In the genomic region with DNA sequence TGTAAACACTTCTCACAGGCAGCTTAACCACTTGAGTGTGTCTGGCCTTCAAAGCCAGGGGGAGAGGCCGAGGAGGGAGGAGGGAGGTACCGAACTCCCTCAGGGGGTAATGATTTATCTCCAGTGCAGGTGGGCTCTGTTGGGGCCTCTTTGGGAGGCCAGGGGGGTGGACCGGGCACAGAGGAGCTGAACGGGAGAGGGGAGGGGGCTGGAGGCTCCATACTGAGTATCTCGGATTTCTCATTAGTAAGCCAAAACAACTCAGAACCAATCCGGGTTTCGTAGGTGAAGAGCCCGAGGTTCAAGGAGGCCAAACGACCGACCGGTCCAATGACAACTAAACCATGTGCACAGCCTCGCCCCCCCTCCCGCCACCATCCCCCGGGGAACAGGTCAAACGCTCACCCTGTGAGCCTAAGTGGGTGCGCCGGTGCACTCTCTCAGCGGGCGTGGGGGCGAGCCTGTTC, we compare ENCODE assay signal across 10 mouse cellular contexts. TPM values are rescaled to one million over a fixed set of nuclear protein-coding genes. Genes with fewer than 3 reads are reported as not detected.
DNase-seq lines count a peak whose midpoint lies in the region; ATAC-seq lines count a peak whose summit lies in the region.
"Had no signal": no experiment of that assay in that cellular context is flagged by ENCODE, and none has a peak within 500 bp of the region (broad histone marks: within the 10 kb centered on the region; RNA-seq: fewer than 3 reads in every experiment).

No protein-coding gene starts in this region.

- H3K27me3 ChIP-seq in heart, embryonic 10.5 days (ENCODE audit: insufficient read depth, poor library complexity, severe bottlenecking) = peaks cover 85% of the 10 kb centered on the region
- peaks cover 76% of the 10 kb centered on the region for H3K27me3 ChIP-seq in liver, embryonic 15.5 days

- ATAC-seq in liver, embryonic 15.5 days (ENCODE audit: insufficient read depth) = no peak

- WGBS in heart, embryonic 10.5 days = 2% methylated on average over 20 of the region's 20 CpGs
- WGBS in liver, embryonic 15.5 days (ENCODE audit: insufficient replicate concordance) = 13% methylated on average over 20 of the region's 20 CpGs

- H3K9ac ChIP-seq in liver, embryonic 15.5 days = no peak overlapping the region

- H3K36me3 ChIP-seq in heart, embryonic 10.5 days = no peaks in the 10 kb centered on the region
- no peaks in the 10 kb centered on the region for H3K36me3 ChIP-seq in liver, embryonic 15.5 days (replicated peaks)

- intact Hi-C loops in heart, postnatal 25 days (cut with DNase I) = no loop called here

- peak overlapping the region; percentile 64; the same call in 1 of the 2 replicates for H3K27ac ChIP-seq in heart, embryonic 10.5 days
- no peak overlapping the region for H3K27ac ChIP-seq in liver, embryonic 15.5 days (replicated peaks)

- peak overlapping the region; percentile 49 for H3K4me3 ChIP-seq in heart, embryonic 10.5 days
- no peak overlapping the region for H3K4me3 ChIP-seq in liver, embryonic 15.5 days (replicated peaks)

- peak overlapping the region; percentile 27 for H3K4me2 ChIP-seq in liver, embryonic 15.5 days

- H3K9me3 ChIP-seq in heart, embryonic 10.5 days = no peaks in the 10 kb centered on the region
- H3K9me3 ChIP-seq in liver, embryonic 15.5 days (replicated peaks) = no peaks in the 10 kb centered on the region

- H3K4me1 ChIP-seq in heart, embryonic 10.5 days = peaks cover 57% of the 10 kb centered on the region
- H3K4me1 ChIP-seq in liver, embryonic 15.5 days (replicated peaks) = peaks cover 10% of the 10 kb centered on the region; the same call in 1 of the 2 replicates

- DNase-seq in heart, embryonic 10.5 days (ENCODE audit: low spot score) = no peak
- DNase-seq in heart, postnatal 25 days (ENCODE audit: low spot score) = no peak
- DNase-seq in thymus, postnatal 0 days (ENCODE audit: low spot score) = peak; percentile 15
- no peak for DNase-seq in thymus, postnatal 14 days
- no peak for DNase-seq in urinary bladder, postnatal 14 days (ENCODE audit: low spot score)
- DNase-seq in spleen, postnatal 36 days (ENCODE audit: low spot score in 2 of 2) = no peak
- DNase-seq in spleen, adult 12 weeks (ENCODE audit: low spot score) = no peak
- DNase-seq: adrenal gland, adult 8-10 months; kidney, adult 8-10 months had no signal

RNA-seq across cellular contexts. Expression of a gene that starts 3.6 kb away (rescaled TPM):
- polyA plus RNA-seq in heart, embryonic 10.5 days (2016; fragmentation: Nextera tagmentation; extraction: Ambion mirVana) = 6.2 and 12.9 TPM in 2 replicates
- total RNA-seq in heart, postnatal 25 days (2021) = 1 to 10 TPM; 3.1 to 3.6 TPM
- 0.12 and 0.13 TPM in 2 replicates for polyA plus RNA-seq in thymus, postnatal 0 days (2015; fragmentation: Nextera tagmentation; extraction: Ambion mirVana)
- 0.44 and 0.67 TPM in 2 replicates for polyA plus RNA-seq in liver, embryonic 15.5 days (2015; fragmentation: Nextera tagmentation; extraction: Ambion mirVana)

RNA-seq across cellular contexts. Expression of a gene that starts 26.6 kb away (rescaled TPM):
- 71.8 and 86.2 TPM in 2 replicates for polyA plus RNA-seq in heart, embryonic 10.5 days (2016; fragmentation: Nextera tagmentation; extraction: Ambion mirVana)
- total RNA-seq in heart, postnatal 25 days (2021) = 10 to 100 TPM; 25.9 to 27.0 TPM
- 62.6 and 66.4 TPM in 2 replicates for polyA plus RNA-seq in thymus, postnatal 0 days (2015; fragmentation: Nextera tagmentation; extraction: Ambion mirVana)
- polyA plus RNA-seq in liver, embryonic 15.5 days (2015; fragmentation: Nextera tagmentation; extraction: Ambion mirVana) = 31.8 and 33.6 TPM in 2 replicates

RNA-seq across cellular contexts. Expression of a gene that starts 50.7 kb away (rescaled TPM):
- polyA plus RNA-seq in heart, embryonic 10.5 days (2016; fragmentation: Nextera tagmentation; extraction: Ambion mirVana) = 147 and 176 TPM in 2 replicates
- total RNA-seq in heart, postnatal 25 days (2021) = 1 to 10 TPM in 1 of 2 experiments, under 1 TPM in 1; 0.88 to 1.4 TPM
- polyA plus RNA-seq in thymus, postnatal 0 days (2015; fragmentation: Nextera tagmentation; extraction: Ambion mirVana) = 116 and 154 TPM in 2 replicates
- polyA plus RNA-seq in liver, embryonic 15.5 days (2015; fragmentation: Nextera tagmentation; extraction: Ambion mirVana) = 116 and 118 TPM in 2 replicates

RNA-seq across cellular contexts. Expression of a gene that starts 53.0 kb away (rescaled TPM):
- 11.6 and 12.7 TPM in 2 replicates for polyA plus RNA-seq in heart, embryonic 10.5 days (2016; fragmentation: Nextera tagmentation; extraction: Ambion mirVana)
- 1 to 10 TPM; 7.4 to 7.9 TPM for total RNA-seq in heart, postnatal 25 days (2021)
- polyA plus RNA-seq in thymus, postnatal 0 days (2015; fragmentation: Nextera tagmentation; extraction: Ambion mirVana) = 9.0 and 10.6 TPM in 2 replicates
- polyA plus RNA-seq in liver, embryonic 15.5 days (2015; fragmentation: Nextera tagmentation; extraction: Ambion mirVana) = 5.2 TPM in 2 replicates
